Mouse (Mus musculus): ENCODE results near the gene Pxylp1. TPM values are rescaled to one million over a fixed set of nuclear protein-coding genes. Genes with fewer than 3 reads are reported as not detected.

Gene Pxylp1
- polyA plus RNA-seq (2012; rRNA removed) = 6.7 and 8.8 TPM in 2 replicates

DNA sequence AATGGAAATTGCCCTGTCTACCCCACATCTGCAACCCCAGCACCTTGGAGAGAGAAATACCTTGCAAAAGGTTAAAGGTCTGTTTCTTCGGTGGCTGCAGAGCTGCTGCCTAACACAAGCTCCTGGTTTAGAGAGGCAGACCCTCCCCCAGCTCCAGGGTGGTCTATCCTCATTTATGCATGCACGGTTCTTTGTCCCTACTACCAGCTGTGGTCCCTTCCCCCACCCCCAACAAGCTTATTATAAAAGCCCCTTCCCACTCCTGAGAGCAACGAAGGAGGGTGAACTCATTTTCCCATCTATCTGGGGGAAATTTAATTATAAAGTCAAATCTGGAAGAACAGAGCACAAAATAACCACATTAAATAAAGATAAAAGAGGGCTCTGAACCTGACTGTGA, at the start of gene Pxylp1:
TSS of gene Pxylp1 (minus strand) at position 124 of the 400 bp plus-strand sequence.

Other genes with a start within 250 kb of the Pxylp1 start
- gene Zbtb38, start 139.8 kb downstream of the Pxylp1 start, polyA plus RNA-seq (2012; rRNA removed) = 2.6 and 2.9 TPM in 2 replicates
- 0.41 and 0.91 TPM in 2 replicates for gene Spsb4, start 126.2 kb upstream of the Pxylp1 start, polyA plus RNA-seq (2012; rRNA removed)
- gene Slc25a36, start 218.5 kb upstream of the Pxylp1 start, polyA plus RNA-seq (2012; rRNA removed) = 2.0 and 2.5 TPM in 2 replicates

Measured in stomach, adult 2 months (tissue).